Mouse (Mus musculus) layer of hippocampus, adult 18-20 months (tissue): ENCODE measurements around the gene Isl1. TPM values are rescaled to one million over a fixed set of nuclear protein-coding genes. Genes with fewer than 3 reads are reported as not detected.

Source experiments
- DNase-seq, 2 experiments: peaks; one replicate each; pipeline ENCODE4 v3.0.0; 2022; ENCODE audit warnings: low spot score in 2 of 2
- long read RNA-seq: library from polyadenylated mRNA; stranded (forward); transcript quantifications from one replicate; pipeline ENCODE4 v2.0.0, GENCODE M21; 2021
- total RNA-seq, 2 experiments: library from RNA; stranded (reverse); gene quantifications; 2 replicates each; pipeline ENCODE4 v1.2.3; 2021

Isl1 gene
- total RNA-seq: not detected
- long read RNA-seq: 0 reads

- DNase-seq: no peak
These were observed at the start of gene Isl1 for GRCm38 (mm10) chr13:116309584-116310462. Gene Isl1 (minus strand): TSS chr13:116309689.

- DNase-seq: no peak
These were observed 26.3 kb upstream of the Isl1 start for GRCm38 (mm10) chr13:116335763-116336162.

GRCm38 (mm10) chr13:116313636-116314530 lies 4.4 kb upstream of the Isl1 start:
- DNase-seq: no peak

GRCm38 (mm10) chr13:116311871-116312720 lies 2.6 kb upstream of the Isl1 start:
- DNase-seq: no peak

GRCm38 (mm10) chr13:116311011-116311410 lies 1.5 kb upstream of the Isl1 start:
- DNase-seq: no peak

GRCm38 (mm10) chr13:116310463-116310765 lies 925 bp upstream of the Isl1 start:
- no peak for DNase-seq

- no peak for DNase-seq
These were observed 431 bp downstream of the Isl1 start for GRCm38 (mm10) chr13:116308933-116309583.

GRCm38 (mm10) chr13:116308121-116308932 lies 1.2 kb downstream of the Isl1 start:
- no peak for DNase-seq

- DNase-seq: no peak
These were observed 2.9 kb downstream of the Isl1 start for GRCm38 (mm10) chr13:116306591-116306990.

- no peak for DNase-seq
These were observed 3.8 kb downstream of the Isl1 start for GRCm38 (mm10) chr13:116305721-116306120.

GRCm38 (mm10) chr13:116304713-116305470 lies 4.6 kb downstream of the Isl1 start:
- DNase-seq: no peak

GRCm38 (mm10) chr13:116303766-116304165 lies 5.7 kb downstream of the Isl1 start:
- DNase-seq: no peak

GRCm38 (mm10) chr13:116302861-116303260 lies 6.6 kb downstream of the Isl1 start:
- no peak for DNase-seq

GRCm38 (mm10) chr13:116301706-116302105 lies 7.8 kb downstream of the Isl1 start:
- no peak for DNase-seq

GRCm38 (mm10) chr13:116299241-116299640 lies 10.2 kb downstream of the Isl1 start:
- no peak for DNase-seq

GRCm38 (mm10) chr13:116298641-116299170 lies 10.8 kb downstream of the Isl1 start:
- DNase-seq: no peak

GRCm38 (mm10) chr13:116298001-116298400 lies 11.5 kb downstream of the Isl1 start:
- DNase-seq: no peak

- no peak for DNase-seq
These were observed 12.3 kb downstream of the Isl1 start for GRCm38 (mm10) chr13:116297048-116297811.
